ENCODE assay signal across 21 mouse cellular contexts in genomic region chr10:6968334-6968733, GRCm38 (mm10).
"Had no signal": no experiment of that assay in that cellular context is flagged by ENCODE, and none has a peak within 500 bp of the region (broad histone marks: within the 10 kb centered on the region; RNA-seq: fewer than 3 reads in every experiment).

No protein-coding gene starts in this region.

- DNase-seq: gastrocnemius, adult 2 months; gastrocnemius, postnatal 10 days; gastrocnemius, postnatal 25 days; heart, adult 18-20 months; heart, postnatal 10 days; kidney, adult 18-20 months; kidney, adult 8-10 months; kidney, postnatal 10 days; kidney, postnatal 25 days; kidney, postnatal 4 days had no signal

- H3K4me3 ChIP-seq: gastrocnemius, adult 2 months; heart, embryonic 10.5 days; heart, embryonic 12.5 days; hindbrain, embryonic 12.5 days; hindbrain, embryonic 15.5 days; layer of hippocampus, adult 2 months; left cerebral cortex, adult 2 months; limb, embryonic 10.5 days; limb, embryonic 12.5 days had no signal

- H3K4me1 ChIP-seq: heart, embryonic 10.5 days; heart, embryonic 12.5 days; hindbrain, embryonic 12.5 days; hindbrain, embryonic 15.5 days; limb, embryonic 10.5 days; limb, embryonic 12.5 days had no signal

- H3K9ac ChIP-seq: heart, embryonic 12.5 days; hindbrain, embryonic 12.5 days; hindbrain, embryonic 15.5 days; limb, embryonic 12.5 days had no signal

- ATAC-seq: forebrain, embryonic 16.5 days; intestine, embryonic 16.5 days had no signal

- H3K27ac ChIP-seq: gastrocnemius, adult 2 months; heart, embryonic 10.5 days; hindbrain, embryonic 12.5 days; hindbrain, embryonic 15.5 days; hindbrain, postnatal 0 days; layer of hippocampus, adult 2 months; left cerebral cortex, adult 2 months; limb, embryonic 10.5 days; limb, embryonic 12.5 days had no signal

- H3K9me3 ChIP-seq: heart, embryonic 10.5 days; heart, embryonic 12.5 days; hindbrain, embryonic 12.5 days; hindbrain, embryonic 15.5 days; limb, embryonic 10.5 days; limb, embryonic 12.5 days had no signal

- H3K4me2 ChIP-seq: heart, embryonic 12.5 days; hindbrain, embryonic 12.5 days; hindbrain, embryonic 15.5 days; limb, embryonic 12.5 days had no signal

- H3K27me3 ChIP-seq: heart, embryonic 12.5 days; hindbrain, embryonic 12.5 days; hindbrain, embryonic 15.5 days; limb, embryonic 12.5 days had no signal

- H3K36me3 ChIP-seq: heart, embryonic 10.5 days; heart, embryonic 12.5 days; hindbrain, embryonic 12.5 days; hindbrain, embryonic 15.5 days; limb, embryonic 10.5 days; limb, embryonic 12.5 days had no signal
